Mouse (Mus musculus): ENCODE measurements at regions not wholly inside any gene's neighbourhood (a gene's known extent, or its start where the extent isn't known, plus 50 kb on each side); places are given as distances from the start of the nearest gene placed in this dataset.
"Not testable (repeated sequence)": the region's sequence is repeated elsewhere in the genome, so short reads cannot be mapped to it uniquely, and the experiment has no call there.

DNA sequence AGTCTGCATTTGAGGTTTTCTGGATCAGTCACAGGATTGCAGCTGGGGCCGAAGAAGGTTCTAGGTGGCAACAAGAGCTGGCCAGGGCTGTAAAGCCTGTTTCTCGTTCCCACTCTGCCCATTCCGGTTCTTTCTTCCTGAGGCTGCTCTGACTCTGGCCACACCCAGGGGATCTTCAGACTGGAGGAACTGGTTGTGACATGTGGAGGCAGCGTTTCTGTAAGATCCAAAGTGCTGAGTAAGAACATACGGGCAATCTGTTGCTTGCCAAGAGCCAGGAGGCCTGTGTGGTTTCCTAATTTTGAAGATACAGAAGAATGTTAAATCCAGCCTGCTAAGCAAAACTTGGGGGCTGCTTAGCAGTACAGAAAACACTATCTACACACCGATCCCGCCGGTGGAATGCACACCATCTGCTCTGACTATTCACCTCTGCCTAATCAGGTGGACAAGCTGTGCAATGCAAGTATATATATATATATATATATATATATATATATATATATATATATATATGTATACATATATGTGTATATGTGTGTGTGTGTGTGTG is 99.3 kb upstream of the Bmp2k start:
- TF ChIP-seq TAL1 (IDR thresholded peaks at IDR 0.05; ENCODE audit: low read length), result no peak; the same call in 2 of the 3 replicates
- TF ChIP-seq GATA1 (IDR thresholded peaks at IDR 0.05; ENCODE audit: low read length), result no peak
- Histone ChIP-seq H3K36me3 (ENCODE audit: control insufficient read depth) (no peaks in the 10 kb centered on the region), H3K4me3 (replicated peaks) (no peak overlapping the region), H3K4me1 (ENCODE audit: control insufficient read depth) (peaks cover 25% of the 10 kb centered on the region), H3K9me3 (ENCODE audit: control insufficient read depth, low read length) (no peaks in the 10 kb centered on the region), H3K27me3 (ENCODE audit: control insufficient read depth) (peaks cover 26% of the 10 kb centered on the region)

DNA sequence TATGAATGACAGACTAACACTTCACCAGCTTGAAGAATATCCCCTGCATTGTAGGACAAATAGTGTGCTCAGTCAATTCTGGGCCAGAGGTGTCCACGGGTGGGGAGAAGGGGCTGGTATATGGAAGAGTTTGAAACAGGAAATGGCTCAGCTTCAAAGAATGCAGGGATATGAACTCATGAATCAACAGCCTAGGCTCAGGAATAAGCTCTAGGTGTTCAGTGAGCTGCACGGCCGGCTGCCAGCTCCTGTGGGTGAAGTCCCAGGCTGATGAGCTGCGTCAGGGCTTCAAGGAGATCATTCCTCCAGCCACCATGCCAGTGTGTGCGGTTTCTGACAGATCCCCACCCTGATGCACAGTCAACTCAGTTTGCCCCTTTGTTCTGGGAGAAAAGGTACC is 98.8 kb upstream of the Bmp2k start:
- no peaks in the 10 kb centered on the region for H3K36me3 ChIP-seq (ENCODE audit: control insufficient read depth)
- peaks cover 30% of the 10 kb centered on the region for H3K27me3 ChIP-seq (ENCODE audit: control insufficient read depth)
- no peak overlapping the region for H3K4me3 ChIP-seq (replicated peaks)
- H3K9me3 ChIP-seq (ENCODE audit: control insufficient read depth, low read length), result no peaks in the 10 kb centered on the region
- peaks cover 26% of the 10 kb centered on the region for H3K4me1 ChIP-seq (ENCODE audit: control insufficient read depth)
- TF ChIP-seq GATA1 (IDR thresholded peaks at IDR 0.05; ENCODE audit: low read length) (no peak), TAL1 (IDR thresholded peaks at IDR 0.05; ENCODE audit: low read length) (no peak)

DNA sequence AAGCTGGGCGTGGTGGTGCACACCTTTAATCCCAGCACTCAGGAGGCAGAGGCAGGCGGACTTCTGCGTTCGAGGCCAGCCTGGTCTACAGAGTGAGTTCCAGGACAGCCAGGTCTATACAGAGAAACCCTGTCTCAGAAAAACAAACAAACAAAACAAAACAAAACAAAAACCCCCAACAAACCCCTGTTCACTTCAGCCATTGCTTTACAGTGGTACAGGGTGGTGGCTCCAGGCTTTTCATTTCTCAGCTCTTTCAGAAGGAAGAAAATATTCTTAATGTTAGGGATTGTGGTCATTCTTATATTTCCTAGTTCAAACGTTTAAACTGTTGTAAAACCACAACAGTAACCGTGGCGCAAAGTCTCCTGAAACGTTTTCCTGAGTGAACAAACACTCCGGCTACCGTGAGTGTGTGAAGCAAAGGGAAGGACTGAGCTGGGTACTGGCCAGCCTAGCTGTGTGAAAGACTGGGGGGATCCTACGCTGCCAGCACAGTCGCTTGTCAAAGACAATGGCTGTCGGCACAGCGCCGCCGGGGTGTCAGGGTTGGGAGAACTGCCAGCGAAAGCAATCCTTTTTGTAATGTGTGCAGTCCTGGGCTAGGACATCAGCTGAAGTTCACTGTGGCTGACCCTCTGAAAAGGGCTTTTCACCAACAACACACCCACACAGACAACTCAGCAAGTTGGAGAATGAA is 91.8 kb upstream of the Bmp2k start:
- peaks cover 3% of the 10 kb centered on the region for H3K36me3 ChIP-seq (ENCODE audit: control insufficient read depth)
- H3K4me3 ChIP-seq (replicated peaks), result no peak overlapping the region
- H3K27me3 ChIP-seq (ENCODE audit: control insufficient read depth), result peaks cover 50% of the 10 kb centered on the region
- no peak for TF ChIP-seq GATA1 (IDR thresholded peaks at IDR 0.05; ENCODE audit: low read length)
- no peak for TF ChIP-seq TAL1 (IDR thresholded peaks at IDR 0.05; ENCODE audit: low read length)
- H3K4me1 ChIP-seq (ENCODE audit: control insufficient read depth), result peaks cover 45% of the 10 kb centered on the region
- no peaks in the 10 kb centered on the region for H3K9me3 ChIP-seq (ENCODE audit: control insufficient read depth, low read length)

DNA sequence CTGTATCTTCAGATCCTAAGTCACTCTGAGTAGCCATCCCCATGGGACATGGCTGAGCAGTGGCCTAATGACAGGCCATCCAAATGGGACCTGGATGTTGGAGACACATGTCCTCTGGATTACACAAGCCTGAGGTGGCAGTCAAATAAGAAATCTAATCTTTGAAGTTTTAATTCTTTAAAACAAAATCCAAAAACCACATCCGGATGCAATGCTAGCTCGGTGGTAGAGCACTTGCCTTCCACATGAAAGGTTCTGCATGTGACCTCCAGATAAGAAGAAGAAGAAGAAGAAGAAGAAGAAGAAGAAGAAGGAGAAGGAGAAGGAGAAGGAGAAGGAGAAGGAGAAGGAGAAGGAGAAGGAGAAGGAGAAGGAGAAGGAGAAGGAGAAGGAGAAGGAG is 89.1 kb upstream of the Bmp2k start:
- not testable (repeated sequence) for H3K4me3 ChIP-seq (replicated peaks); H3K36me3 ChIP-seq (ENCODE audit: control insufficient read depth); H3K9me3 ChIP-seq (ENCODE audit: control insufficient read depth, low read length)
- H3K4me1 ChIP-seq (ENCODE audit: control insufficient read depth), result peaks cover 71% of the 10 kb centered on the region
- H3K27me3 ChIP-seq (ENCODE audit: control insufficient read depth), result peaks cover 36% of the 10 kb centered on the region

DNA sequence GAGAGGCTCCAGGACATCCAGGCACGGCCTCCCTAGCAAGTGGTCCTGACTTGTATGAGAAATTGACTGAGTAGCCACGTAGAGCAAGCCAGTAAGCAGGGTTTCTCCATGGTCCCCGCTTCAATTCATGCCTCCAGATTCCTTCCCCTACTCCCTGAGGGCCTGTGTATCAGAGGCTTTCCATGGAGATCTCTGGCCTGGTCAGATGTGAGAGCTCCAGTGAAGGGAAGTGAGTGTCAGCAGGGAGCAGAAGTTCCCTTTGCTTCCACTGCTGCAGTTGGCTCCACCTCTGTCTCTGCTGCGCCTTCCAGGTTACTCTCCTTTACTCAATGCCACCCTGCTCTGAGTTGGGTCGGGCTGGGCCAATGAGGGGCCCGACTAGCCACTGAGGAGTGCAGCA is 88.3 kb upstream of the Bmp2k start:
- peaks cover 27% of the 10 kb centered on the region for H3K27me3 ChIP-seq (ENCODE audit: control insufficient read depth)
- TF ChIP-seq GATA1 (IDR thresholded peaks at IDR 0.05; ENCODE audit: low read length) (no peak), TAL1 (IDR thresholded peaks at IDR 0.05; ENCODE audit: low read length) (no peak)
- no peaks in the 10 kb centered on the region for H3K9me3 ChIP-seq (ENCODE audit: control insufficient read depth, low read length)
- peaks cover 76% of the 10 kb centered on the region for H3K4me1 ChIP-seq (ENCODE audit: control insufficient read depth)
- H3K36me3 ChIP-seq (ENCODE audit: control insufficient read depth), result peaks cover 3% of the 10 kb centered on the region
- no peak overlapping the region for H3K4me3 ChIP-seq (replicated peaks)

DNA sequence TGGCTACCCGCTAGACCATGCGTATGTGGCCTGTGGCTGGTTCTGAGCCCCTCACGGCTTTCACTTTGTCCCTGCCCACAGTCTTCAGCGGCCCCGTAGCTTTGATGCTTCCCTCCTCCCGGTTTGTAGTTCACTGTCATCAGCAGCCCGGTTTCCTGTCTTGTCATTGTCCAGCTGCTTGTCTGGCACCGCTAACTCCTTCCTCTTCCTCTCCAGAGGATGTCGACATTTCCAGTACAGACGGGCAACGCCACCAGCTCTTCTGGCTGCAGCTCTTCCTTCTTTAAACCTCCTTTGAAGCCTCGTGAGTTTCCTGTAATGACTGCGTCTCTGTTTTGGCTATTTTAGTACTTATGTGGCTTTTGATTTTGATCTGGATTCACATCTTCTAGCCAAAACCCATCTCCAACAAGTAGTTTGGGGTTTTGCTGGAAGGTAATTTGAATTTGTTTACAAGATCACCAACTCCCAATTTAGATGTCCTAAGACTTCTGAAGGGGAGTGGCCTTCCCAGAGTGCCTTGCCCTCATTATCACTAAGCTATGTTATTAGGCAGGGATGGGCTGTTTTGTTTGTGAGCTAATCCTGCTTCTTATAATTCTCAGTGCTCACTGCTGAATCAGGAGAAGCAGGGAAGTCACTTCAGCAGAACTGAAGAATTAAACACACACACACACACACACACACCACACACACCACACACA is 85.8 kb upstream of the Bmp2k start:
- TF ChIP-seq GATA1 (IDR thresholded peaks at IDR 0.05; ENCODE audit: low read length) (no peak), TAL1 (IDR thresholded peaks at IDR 0.05; ENCODE audit: low read length) (no peak)
- H3K4me1 ChIP-seq (ENCODE audit: control insufficient read depth), result peaks cover 85% of the 10 kb centered on the region

DNA sequence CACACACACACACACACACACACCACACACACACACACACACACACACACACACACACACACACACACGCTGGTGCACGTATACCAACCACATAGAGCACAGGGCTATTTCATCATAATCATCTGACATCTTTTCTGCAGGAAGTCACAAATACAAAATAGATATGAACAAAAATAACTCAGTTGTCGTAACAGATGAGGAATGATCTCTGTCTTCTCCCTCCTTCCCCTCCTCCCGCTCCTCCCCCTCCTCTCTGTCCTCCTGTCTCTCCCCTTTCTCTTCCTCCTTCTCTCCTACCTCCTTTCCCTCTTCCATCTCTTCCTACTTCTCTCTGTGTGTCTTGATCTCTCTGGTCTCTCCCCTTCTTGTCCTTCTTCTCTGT is 85.2 kb upstream of the Bmp2k start:
- no peaks in the 10 kb centered on the region for H3K9me3 ChIP-seq (ENCODE audit: control insufficient read depth, low read length)
- H3K4me1 ChIP-seq (ENCODE audit: control insufficient read depth), result peaks cover 85% of the 10 kb centered on the region
- H3K36me3 ChIP-seq (ENCODE audit: control insufficient read depth), result peaks cover 9% of the 10 kb centered on the region
- H3K4me3 ChIP-seq (replicated peaks), result peak overlapping the region; percentile 3
- TF ChIP-seq TAL1 (IDR thresholded peaks at IDR 0.05; ENCODE audit: low read length) (no peak), GATA1 (IDR thresholded peaks at IDR 0.05; ENCODE audit: low read length) (no peak)
- peaks cover under 1% of the 10 kb centered on the region; the same call in 1 of the 2 replicates for H3K27me3 ChIP-seq (ENCODE audit: control insufficient read depth)

More for the DNA sequence above, 85.8 kb upstream of the Bmp2k start:
- Histone ChIP-seq H3K4me3 (replicated peaks) (peak overlapping the region; percentile 67), H3K9me3 (ENCODE audit: control insufficient read depth, low read length) (no peaks in the 10 kb centered on the region), H3K36me3 (ENCODE audit: control insufficient read depth) (peaks cover 9% of the 10 kb centered on the region), H3K27me3 (ENCODE audit: control insufficient read depth) (peaks cover 6% of the 10 kb centered on the region)

DNA sequence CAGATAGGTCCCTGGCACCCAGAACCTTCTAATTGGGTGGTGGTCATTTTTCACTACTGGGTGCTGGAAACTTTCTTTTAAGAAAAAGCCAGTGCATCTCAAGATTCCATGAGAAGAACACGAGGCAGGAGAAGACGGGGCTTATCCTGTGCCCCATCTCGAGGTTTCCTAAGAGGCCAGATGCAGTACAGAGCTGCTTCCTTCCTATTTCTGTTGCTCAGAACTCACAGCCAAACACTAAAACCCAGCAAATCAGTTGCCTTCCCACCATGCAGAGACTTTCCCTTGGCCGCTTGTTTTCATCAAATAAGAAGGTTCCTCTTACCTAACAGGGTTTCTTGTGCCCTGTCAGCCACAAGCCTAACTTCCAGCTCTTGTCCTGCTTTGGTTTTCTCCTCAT is 84.7 kb upstream of the Bmp2k start:
- Histone ChIP-seq H3K4me3 (replicated peaks) (no peak overlapping the region), H3K9me3 (ENCODE audit: control insufficient read depth, low read length) (no peaks in the 10 kb centered on the region), H3K27me3 (ENCODE audit: control insufficient read depth) (no peaks in the 10 kb centered on the region), H3K4me1 (ENCODE audit: control insufficient read depth) (peaks cover 89% of the 10 kb centered on the region), H3K36me3 (ENCODE audit: control insufficient read depth) (peaks cover 9% of the 10 kb centered on the region)
- TF ChIP-seq TAL1 (IDR thresholded peaks at IDR 0.05; ENCODE audit: low read length), result no peak
- TF ChIP-seq GATA1 (IDR thresholded peaks at IDR 0.05; ENCODE audit: low read length), result peak; percentile 78

DNA sequence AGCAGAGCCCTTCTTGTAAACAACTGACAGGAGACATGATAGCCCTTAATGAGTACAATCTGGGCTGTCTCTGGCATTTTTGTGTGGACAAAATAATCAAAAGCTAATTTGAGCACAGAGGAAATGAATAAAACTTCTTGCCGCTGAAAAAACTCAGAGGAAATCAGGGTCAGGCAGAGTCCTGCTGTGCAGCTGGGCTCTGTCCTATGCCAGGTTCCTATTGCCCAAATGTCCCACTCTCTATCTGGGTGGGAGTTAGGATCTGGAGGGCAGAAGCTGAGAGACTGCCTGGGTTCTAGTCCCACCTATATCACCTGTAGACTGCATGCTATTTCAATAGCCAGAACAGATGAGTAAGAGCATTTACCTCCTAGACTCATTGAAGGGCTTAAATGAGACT is 83.8 kb upstream of the Bmp2k start:
- TF ChIP-seq GATA1 (IDR thresholded peaks at IDR 0.05; ENCODE audit: low read length), result no peak
- TF ChIP-seq TAL1 (IDR thresholded peaks at IDR 0.05; ENCODE audit: low read length), result no peak
- no peaks in the 10 kb centered on the region for H3K27me3 ChIP-seq (ENCODE audit: control insufficient read depth)
- peaks cover 10% of the 10 kb centered on the region for H3K36me3 ChIP-seq (ENCODE audit: control insufficient read depth)
- no peak overlapping the region for H3K4me3 ChIP-seq (replicated peaks)
- peaks cover 94% of the 10 kb centered on the region for H3K4me1 ChIP-seq (ENCODE audit: control insufficient read depth)
- H3K9me3 ChIP-seq (ENCODE audit: control insufficient read depth, low read length), result no peaks in the 10 kb centered on the region
